Comparison of ENCODE assay signal across 22 mouse cellular contexts in the genomic region with DNA sequence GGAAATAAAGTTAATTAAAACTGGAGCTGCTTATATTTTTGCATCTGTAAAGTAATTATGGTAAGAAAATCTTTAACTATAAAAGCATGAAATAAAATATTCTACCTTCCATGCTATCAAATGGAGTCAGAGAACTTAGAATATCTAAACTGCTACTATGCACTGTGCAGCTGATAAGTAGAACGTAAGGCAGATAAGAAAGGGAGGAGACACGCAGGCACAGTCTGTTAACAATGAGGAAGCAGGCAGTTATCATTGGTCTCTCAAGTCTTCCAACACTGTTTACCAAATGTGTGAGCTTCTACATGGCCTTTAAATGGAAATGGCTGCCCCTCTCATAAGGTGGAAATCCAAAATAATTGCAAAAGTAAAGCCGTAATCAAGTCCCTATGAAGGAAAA. TPM values are rescaled to one million over a fixed set of nuclear protein-coding genes. Genes with fewer than 3 reads are reported as not detected.
A peak's percentile ranks its signal among the peaks of the same experiment; 100 is the strongest.
DNase-seq lines count a peak whose midpoint lies in the region; ATAC-seq and TF ChIP-seq lines count a peak whose summit lies in the region.
"Had no signal": no experiment of that assay in that cellular context is flagged by ENCODE, and none has a peak within 500 bp of the region (broad histone marks: within the 10 kb centered on the region; RNA-seq: fewer than 3 reads in every experiment).

No protein-coding gene starts in this region.

- no peak for TF ChIP-seq CTCF in liver, postnatal 0 days (IDR thresholded peaks at IDR 0.05; ENCODE audit: low read depth)

- TF ChIP-seq EP300 in liver, postnatal 0 days (IDR thresholded peaks at IDR 0.05; ENCODE audit: low read depth) = 0 out of 2 replicates have a peak, but pooled peaks have one; percentile 14

- peak; percentile 73; the same call in 1 of the 2 replicates for ATAC-seq in liver, embryonic 13.5 days (ENCODE audit: low read depth)
- ATAC-seq in liver, postnatal 0 days = no peak
- ATAC-seq in forebrain, embryonic 12.5 days (ENCODE audit: low FRiP score) = no peak
- no peak for ATAC-seq in forebrain, embryonic 11.5 days (replicated peaks; ENCODE audit: low FRiP score)
- ATAC-seq: CD4-positive, CD25-positive, alpha-beta regulatory T cell, adult 4 months; forebrain, embryonic 13.5 days; forebrain, embryonic 16.5 days had no signal

- no peak overlapping the region for H3K4me3 ChIP-seq in liver, embryonic 13.5 days (replicated peaks)
- H3K4me3 ChIP-seq in liver, postnatal 0 days (ENCODE audit: low read depth, low read length) = no peak overlapping the region
- H3K4me3 ChIP-seq in forebrain, embryonic 12.5 days (replicated peaks) = no peak overlapping the region
- H3K4me3 ChIP-seq in forebrain, embryonic 11.5 days (ENCODE audit: low read depth, low read length) = no peak overlapping the region
- H3K4me3 ChIP-seq: embryonic facial prominence, embryonic 12.5 days; embryonic facial prominence, embryonic 15.5 days; forebrain, embryonic 13.5 days; hindbrain, embryonic 12.5 days; hindbrain, embryonic 15.5 days had no signal

- no peak overlapping the region for H3K9ac ChIP-seq in liver, embryonic 13.5 days
- no peak overlapping the region for H3K9ac ChIP-seq in liver, postnatal 0 days (replicated peaks)
- no peak overlapping the region for H3K9ac ChIP-seq in forebrain, embryonic 12.5 days
- no peak overlapping the region for H3K9ac ChIP-seq in forebrain, embryonic 11.5 days (ENCODE audit: low read length)
- H3K9ac ChIP-seq: embryonic facial prominence, embryonic 12.5 days; embryonic facial prominence, embryonic 15.5 days; forebrain, embryonic 13.5 days; hindbrain, embryonic 12.5 days; hindbrain, embryonic 15.5 days had no signal

- H3K36me3 ChIP-seq in liver, embryonic 13.5 days = no peaks in the 10 kb centered on the region
- H3K36me3 ChIP-seq in liver, postnatal 0 days (replicated peaks; ENCODE audit: insufficient read depth, low read length) = no peaks in the 10 kb centered on the region
- no peaks in the 10 kb centered on the region for H3K36me3 ChIP-seq in forebrain, embryonic 12.5 days (replicated peaks)
- H3K36me3 ChIP-seq in forebrain, embryonic 11.5 days (ENCODE audit: control insufficient read depth, insufficient read depth, low read length) = no peaks in the 10 kb centered on the region
- H3K36me3 ChIP-seq: embryonic facial prominence, embryonic 12.5 days; embryonic facial prominence, embryonic 15.5 days; hindbrain, embryonic 12.5 days; hindbrain, embryonic 15.5 days had no signal

- H3K27ac ChIP-seq in liver, embryonic 13.5 days = no peak overlapping the region
- no peak overlapping the region for H3K27ac ChIP-seq in liver, postnatal 0 days (ENCODE audit: low read depth)
- H3K27ac ChIP-seq in forebrain, embryonic 12.5 days = no peak overlapping the region
- no peak overlapping the region for H3K27ac ChIP-seq in forebrain, embryonic 11.5 days (ENCODE audit: low read depth, low read length)
- H3K27ac ChIP-seq: embryonic facial prominence, embryonic 12.5 days; embryonic facial prominence, embryonic 15.5 days; forebrain, embryonic 13.5 days; hindbrain, embryonic 12.5 days; hindbrain, embryonic 15.5 days had no signal

- 33% methylated on average over 3 of the region's 3 CpGs for WGBS in liver, embryonic 13.5 days (ENCODE audit: insufficient replicate concordance)
- 50% methylated on average over 3 of the region's 3 CpGs for WGBS in liver, postnatal 0 days (ENCODE audit: insufficient replicate concordance)
- WGBS in forebrain, embryonic 12.5 days = 93% methylated on average over 3 of the region's 3 CpGs
- 86% methylated on average over 3 of the region's 3 CpGs for WGBS in forebrain, embryonic 11.5 days

- peak; percentile 5 for DNase-seq in MEL-GATA-1-ER (ENCODE audit: extremely low read depth, low read depth)
- DNase-seq in liver, embryonic 13.5 days = no peak
- no peak for DNase-seq in liver, postnatal 0 days
- no peak for DNase-seq in right cerebral cortex, postnatal 25 days
- DNase-seq in forebrain, embryonic 11.5 days (ENCODE audit: low spot score) = no peak
- DNase-seq: adrenal gland, adult 2 months; adrenal gland, postnatal 14 days; cerebellum, adult 11 months; cerebellum, adult 2 months; cerebellum, adult 9-11 months; cerebellum, postnatal 25 days; gastrocnemius, postnatal 10 days; gastrocnemius, postnatal 36 days had no signal

- H3K4me1 ChIP-seq in liver, embryonic 13.5 days (replicated peaks) = no peaks in the 10 kb centered on the region
- no peaks in the 10 kb centered on the region for H3K4me1 ChIP-seq in liver, postnatal 0 days (ENCODE audit: insufficient read depth)
- H3K4me1 ChIP-seq in forebrain, embryonic 12.5 days = no peaks in the 10 kb centered on the region
- no peaks in the 10 kb centered on the region for H3K4me1 ChIP-seq in forebrain, embryonic 11.5 days (replicated peaks; ENCODE audit: control insufficient read depth, insufficient read depth, low read length)
- H3K4me1 ChIP-seq: embryonic facial prominence, embryonic 12.5 days; embryonic facial prominence, embryonic 15.5 days; forebrain, embryonic 13.5 days; hindbrain, embryonic 12.5 days; hindbrain, embryonic 15.5 days had no signal

- no peaks in the 10 kb centered on the region for H3K27me3 ChIP-seq in liver, embryonic 13.5 days
- no peaks in the 10 kb centered on the region for H3K27me3 ChIP-seq in liver, postnatal 0 days (ENCODE audit: insufficient read depth, low read length)
- no peaks in the 10 kb centered on the region for H3K27me3 ChIP-seq in forebrain, embryonic 12.5 days
- no peaks in the 10 kb centered on the region for H3K27me3 ChIP-seq in forebrain, embryonic 11.5 days (ENCODE audit: control insufficient read depth, insufficient read depth, low read length)
- H3K27me3 ChIP-seq: embryonic facial prominence, embryonic 12.5 days; embryonic facial prominence, embryonic 15.5 days; forebrain, embryonic 13.5 days; hindbrain, embryonic 12.5 days; hindbrain, embryonic 15.5 days had no signal

- H3K9me3 ChIP-seq in liver, embryonic 13.5 days (replicated peaks) = no peaks in the 10 kb centered on the region
- no peaks in the 10 kb centered on the region for H3K9me3 ChIP-seq in liver, postnatal 0 days (ENCODE audit: low read length)
- no peaks in the 10 kb centered on the region for H3K9me3 ChIP-seq in forebrain, embryonic 12.5 days
- H3K9me3 ChIP-seq in forebrain, embryonic 11.5 days (ENCODE audit: control insufficient read depth, low read length) = no peaks in the 10 kb centered on the region
- H3K9me3 ChIP-seq: embryonic facial prominence, embryonic 12.5 days; embryonic facial prominence, embryonic 15.5 days; forebrain, embryonic 13.5 days; hindbrain, embryonic 12.5 days; hindbrain, embryonic 15.5 days had no signal

- no peak overlapping the region for H3K4me2 ChIP-seq in liver, embryonic 13.5 days
- no peak overlapping the region for H3K4me2 ChIP-seq in liver, postnatal 0 days (ENCODE audit: low read depth, low read length)
- H3K4me2 ChIP-seq in forebrain, embryonic 12.5 days = no peak overlapping the region
- H3K4me2 ChIP-seq in forebrain, embryonic 11.5 days (ENCODE audit: low read depth, low read length, severe bottlenecking) = no peak overlapping the region
- H3K4me2 ChIP-seq: embryonic facial prominence, embryonic 12.5 days; embryonic facial prominence, embryonic 15.5 days; forebrain, embryonic 13.5 days; heart, embryonic 11.5 days; hindbrain, embryonic 12.5 days; hindbrain, embryonic 15.5 days had no signal

RNA-seq across cellular contexts. Expression of a gene that starts 55.0 kb away (rescaled TPM):
- 0.25 and 0.41 TPM in 2 replicates for polyA plus RNA-seq in liver, embryonic 13.5 days (2015; fragmentation: Nextera tagmentation; extraction: Ambion mirVana)
- 0.12 and 0.17 TPM in 2 replicates for polyA plus RNA-seq in liver, postnatal 0 days (2015; fragmentation: Nextera tagmentation; extraction: Ambion mirVana)
- 5.0 and 5.5 TPM in 2 replicates for polyA plus RNA-seq in forebrain, embryonic 12.5 days (2016; fragmentation: Nextera tagmentation; extraction: Ambion mirVana)
- polyA plus RNA-seq in forebrain, embryonic 11.5 days (2014; fragmentation: Nextera tagmentation; extraction: Ambion mirVana) = 5.6 and 6.1 TPM in 2 replicates
